Mouse (Mus musculus) G1E (cell line): ENCODE measurements around the gene Nmnat3. TPM values are rescaled to one million over a fixed set of nuclear protein-coding genes. Genes with fewer than 3 reads are reported as not detected.

ENCODE experiments used
- ATAC-seq: 2 replicates; pipeline ENCODE4 v1.8.0; 2016; ENCODE audit warnings: mild to moderate bottlenecking; ENCODE audit not compliant: insufficient number of reproducible peaks, poor library complexity, low FRiP score, severe bottlenecking; ENCODE audit errors: extremely low read depth
- DNase-seq: peaks from one replicate; pipeline ENCODE4 v3.0.0; 2012; ENCODE audit warnings: low spot score
- H3K27me3 ChIP-seq: 2 replicates; pipeline ENCODE4 v1.6.1; 2012; ENCODE audit warnings: mild to moderate bottlenecking, low read length, inconsistent platforms; ENCODE audit not compliant: insufficient read depth
- H3K36me3 ChIP-seq: replicated peaks from 2 replicates; pipeline ENCODE3; 2012; ENCODE audit warnings: mild to moderate bottlenecking, inconsistent platforms
- H3K4me1 ChIP-seq: 2 replicates; pipeline ENCODE4 v1.6.1; 2012; ENCODE audit warnings: low read depth, low read length, inconsistent platforms, mixed read lengths; ENCODE audit not compliant: insufficient read depth
- H3K4me3 ChIP-seq: 2 replicates; pipeline ENCODE4 v1.5.1; 2012; ENCODE audit warnings: low read depth, mild to moderate bottlenecking, inconsistent platforms, low read length, moderate library complexity, mixed read lengths
- H3K9me3 ChIP-seq: replicated peaks from 2 replicates; pipeline ENCODE4 v1.6.1; 2012; ENCODE audit warnings: inconsistent platforms
- CTCF ChIP-seq: IDR thresholded peaks from 2 replicates; pipeline ENCODE4 v1.5.1; 2012; ENCODE audit warnings: low read depth, low read length, inconsistent platforms, mixed read lengths
- GATA1 ChIP-seq: IDR thresholded peaks from 2 replicates; pipeline ENCODE4 v1.6.1; 2012; ENCODE audit warnings: borderline replicate concordance, low read length, inconsistent platforms, mixed read lengths
- GATA2 ChIP-seq: IDR thresholded peaks from 2 replicates; pipeline ENCODE4 v1.6.1; 2012; ENCODE audit warnings: low read depth, low read length, inconsistent platforms, borderline replicate concordance
- POLR2AphosphoS5 ChIP-seq: IDR thresholded peaks from 2 replicates; pipeline ENCODE4 v1.6.1; 2012; ENCODE audit warnings: low read depth, low read length, inconsistent platforms; ENCODE audit not compliant: insufficient replicate concordance
- TAL1 ChIP-seq: conservative IDR thresholded peaks from 2 replicates; pipeline ENCODE4 v1.6.1; 2012; ENCODE audit warnings: low read depth, low read length, inconsistent platforms, mixed read lengths
- polyA plus RNA-seq: library from polyadenylated mRNA; stranded (reverse); fragments of >175 nt; gene quantifications from 2 replicates; pipeline ENCODE4 v1.2.3, GENCODE M21; 2012
- total RNA-seq, 2 experiments: library from RNA; stranded (forward) in 1 of 2; stranded (reverse) in 1 of 2; fragments of 200-1000 nt in 1 of 2; fragments of >200 nt in 1 of 2; fragmentation: Nextera tagmentation in 1 of 2; gene quantifications; 2 replicates each; pipeline ENCODE4 v1.2.3; 2014 to 2017

Gene Nmnat3
- total and polyA plus RNA-seq, 3 experiments, result 7.1 to 38.3 (median 10.8) TPM

DNA sequence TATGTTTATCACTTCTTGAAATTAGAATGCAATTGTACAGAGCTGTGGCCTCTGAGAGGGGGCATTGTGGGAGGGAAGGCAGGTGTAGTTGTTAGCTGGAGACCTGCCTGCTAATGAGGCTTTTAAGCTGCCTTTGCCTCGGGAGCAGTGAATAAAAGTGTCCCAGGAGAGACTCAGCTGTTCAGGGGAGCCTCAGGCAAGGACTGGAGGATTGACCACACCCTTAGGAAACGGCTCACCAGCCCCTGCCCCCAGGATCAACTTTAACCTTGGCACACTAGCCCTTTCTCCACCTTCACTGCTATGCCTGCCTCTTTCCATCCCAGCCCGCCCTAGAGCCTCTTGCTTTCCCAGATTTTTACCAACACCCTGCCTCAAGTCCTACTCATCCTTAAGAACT lies 31.6 kb downstream of the Nmnat3 start:
- ATAC-seq, result no peak
- peaks cover 6% of the 10 kb centered on the region for H3K9me3 ChIP-seq
- peaks cover 18% of the 10 kb centered on the region for H3K4me1 ChIP-seq
- no peaks in the 10 kb centered on the region for H3K27me3 ChIP-seq
- no peak for TF ChIP-seq TAL1
- TF ChIP-seq CTCF, result no peak
- no peak for TF ChIP-seq GATA2
- no peak for TF ChIP-seq POLR2AphosphoS5
- TF ChIP-seq GATA1, result no peak
- no peak overlapping the region for H3K4me3 ChIP-seq
- peaks cover 69% of the 10 kb centered on the region for H3K36me3 ChIP-seq
- no peak for DNase-seq

DNA sequence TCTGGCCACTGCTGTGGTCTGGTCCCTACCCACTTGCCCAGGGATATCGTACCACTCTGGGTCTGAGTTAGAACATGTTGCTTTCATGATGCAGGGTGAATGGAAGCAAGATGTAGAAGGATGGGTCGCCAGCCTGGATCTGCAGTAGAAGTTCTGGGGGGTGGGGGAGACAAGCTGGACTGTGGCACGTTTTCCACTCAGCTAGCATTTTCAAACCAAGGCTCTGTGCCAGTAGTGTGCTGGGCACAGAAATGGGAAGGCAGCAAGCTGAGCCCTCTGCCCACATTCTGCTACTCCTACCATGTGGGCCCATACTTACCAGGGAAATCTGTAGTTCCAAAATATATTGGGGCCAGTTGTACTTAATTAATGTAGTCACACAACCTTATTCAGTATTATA lies 33.5 kb downstream of the Nmnat3 start:
- peaks cover 6% of the 10 kb centered on the region for H3K9me3 ChIP-seq
- no peak for DNase-seq
- no peak overlapping the region for H3K4me3 ChIP-seq
- H3K36me3 ChIP-seq, result peaks cover 69% of the 10 kb centered on the region
- H3K4me1 ChIP-seq, result peaks cover 5% of the 10 kb centered on the region
- no peak for ATAC-seq
- no peaks in the 10 kb centered on the region for H3K27me3 ChIP-seq
- no peak for TF ChIP-seq GATA1
- no peak for TF ChIP-seq TAL1
- no peak for TF ChIP-seq POLR2AphosphoS5

- Histone ChIP-seq H3K27me3 (no peaks in the 10 kb centered on the region), H3K4me1 (no peaks in the 10 kb centered on the region), H3K4me3 (no peak overlapping the region), H3K36me3 (peaks cover 54% of the 10 kb centered on the region), H3K9me3 (peaks cover 6% of the 10 kb centered on the region)
- TF ChIP-seq POLR2AphosphoS5 (no peak), TAL1 (no peak)
- DNase-seq, result no peak
- ATAC-seq, result no peak
Observed at GRCm38 (mm10) chr9:98326088-98326487, 38.9 kb downstream of the Nmnat3 start.

- Histone ChIP-seq H3K36me3 (peaks cover 54% of the 10 kb centered on the region), H3K9me3 (no peaks in the 10 kb centered on the region), H3K4me3 (no peak overlapping the region), H3K27me3 (no peaks in the 10 kb centered on the region), H3K4me1 (peaks cover 2% of the 10 kb centered on the region; the same call in 1 of the 2 replicates)
- TF ChIP-seq TAL1, result no peak
- no peak for TF ChIP-seq GATA2
- no peak for TF ChIP-seq CTCF
- TF ChIP-seq POLR2AphosphoS5, result no peak
- TF ChIP-seq GATA1, result no peak
- no peak for ATAC-seq
- DNase-seq, result no peak
Observed at GRCm38 (mm10) chr9:98328415-98329176, 41.4 kb downstream of the Nmnat3 start.

GRCm38 (mm10) chr9:98329274-98330105 lies 42.3 kb downstream of the Nmnat3 start:
- no peak for ATAC-seq

GRCm38 (mm10) chr9:98333219-98333754 lies 46.1 kb downstream of the Nmnat3 start:
- DNase-seq (no peak), ATAC-seq (peak; percentile 51; the same call in 1 of the 2 replicates)
- H3K36me3 ChIP-seq, result peaks cover 52% of the 10 kb centered on the region
- H3K27me3 ChIP-seq, result no peaks in the 10 kb centered on the region
- no peak overlapping the region for H3K4me3 ChIP-seq
- TF ChIP-seq GATA1, result no peak
- TF ChIP-seq GATA2, result no peak
- TF ChIP-seq TAL1, result no peak
- TF ChIP-seq POLR2AphosphoS5, result no peak
- no peak for TF ChIP-seq CTCF
- peaks cover 2% of the 10 kb centered on the region; the same call in 1 of the 2 replicates for H3K4me1 ChIP-seq
- no peaks in the 10 kb centered on the region for H3K9me3 ChIP-seq

More at GRCm38 (mm10) chr9:98329274-98330105, 42.3 kb downstream of the Nmnat3 start:
- TF ChIP-seq POLR2AphosphoS5 (no peak), TAL1 (no peak), GATA1 (no peak), CTCF (no peak), GATA2 (no peak)
- no peak for DNase-seq
- Histone ChIP-seq H3K27me3 (no peaks in the 10 kb centered on the region), H3K36me3 (peaks cover 50% of the 10 kb centered on the region), H3K4me1 (peaks cover 2% of the 10 kb centered on the region; the same call in 1 of the 2 replicates), H3K9me3 (no peaks in the 10 kb centered on the region), H3K4me3 (no peak overlapping the region)
